9 mouse cellular contexts compared by ENCODE assay signal in the genomic region with DNA sequence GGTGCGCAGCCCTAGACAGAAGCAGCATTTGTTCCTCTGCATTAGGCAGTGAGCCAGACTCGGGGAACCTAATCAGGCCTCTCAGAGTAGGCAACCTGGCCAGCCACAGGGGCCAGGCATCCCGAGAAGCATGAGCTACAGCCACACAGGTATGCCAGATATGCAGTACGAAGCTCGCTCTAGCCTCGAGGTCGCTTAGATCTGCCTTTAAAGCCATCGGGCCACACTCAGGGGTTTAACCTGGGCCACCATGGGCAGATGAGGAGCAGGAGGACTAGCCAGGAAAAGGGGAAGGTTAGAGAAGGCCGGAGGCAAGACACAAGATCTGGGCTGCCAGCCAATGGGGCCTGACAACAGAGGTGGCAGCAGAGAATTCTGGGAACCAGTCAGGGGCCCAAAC. TPM values are rescaled to one million over a fixed set of nuclear protein-coding genes. Genes with fewer than 3 reads are reported as not detected.
DNase-seq lines count a peak whose midpoint lies in the region; ATAC-seq and TF ChIP-seq lines count a peak whose summit lies in the region.
"Had no signal": no experiment of that assay in that cellular context is flagged by ENCODE, and none has a peak within 500 bp of the region (broad histone marks: within the 10 kb centered on the region; RNA-seq: fewer than 3 reads in every experiment).

No protein-coding gene starts in this region.

- H3K9ac ChIP-seq in heart, embryonic 16.5 days (ENCODE audit: low read length): no peak overlapping the region; the same call in 1 of the 2 replicates
- H3K9ac ChIP-seq: midbrain, embryonic 12.5 days had no signal

- DNase-seq in left cerebral cortex, postnatal 4 days: peak; percentile 47
- no peak for DNase-seq in left cerebral cortex, adult 8-10 months (ENCODE audit: low spot score in 2 of 2)
- DNase-seq in cerebellum, postnatal 10 days: peak; percentile 73 to 80
- no peak for DNase-seq in urinary bladder, adult 18-20 months (ENCODE audit: low spot score in 2 of 2)
- DNase-seq in midbrain, embryonic 10.5 days (ENCODE audit: low spot score): no peak

- no peak overlapping the region for H3K4me3 ChIP-seq in heart, embryonic 16.5 days (ENCODE audit: low read length)
- H3K4me3 ChIP-seq in olfactory bulb, adult 2 months (ENCODE audit: insufficient read depth, low read depth, low read length): no peak overlapping the region
- no peak overlapping the region for H3K4me3 ChIP-seq in midbrain, embryonic 10.5 days
- H3K4me3 ChIP-seq: midbrain, embryonic 12.5 days had no signal

- H3K9me3 ChIP-seq in heart, embryonic 16.5 days (replicated peaks; ENCODE audit: control insufficient read depth, low read length): no peaks in the 10 kb centered on the region
- H3K9me3 ChIP-seq in midbrain, embryonic 10.5 days (replicated peaks): no peaks in the 10 kb centered on the region
- H3K9me3 ChIP-seq: midbrain, embryonic 12.5 days had no signal

- H3K36me3 ChIP-seq in heart, embryonic 16.5 days (ENCODE audit: control insufficient read depth, insufficient read depth): peaks cover 3% of the 10 kb centered on the region; the same call in 1 of the 2 replicates
- peaks cover 48% of the 10 kb centered on the region for H3K36me3 ChIP-seq in midbrain, embryonic 10.5 days

- 36% methylated on average over 9 of the region's 9 CpGs for WGBS in heart, embryonic 16.5 days
- WGBS in olfactory bulb, adult 2 months: 79% methylated on average over 9 of the region's 9 CpGs
- 91% methylated on average over 9 of the region's 9 CpGs for WGBS in midbrain, embryonic 10.5 days

- H3K4me2 ChIP-seq in heart, embryonic 16.5 days (ENCODE audit: low read depth, low read length): no peak overlapping the region
- H3K4me2 ChIP-seq: midbrain, embryonic 12.5 days had no signal

- peak; percentile 52 for ATAC-seq in heart, embryonic 16.5 days (replicated peaks; ENCODE audit: extremely low read depth, insufficient read depth, low FRiP score)
- no peak for ATAC-seq in activated CD4-positive, CD25-positive, alpha-beta regulatory T cell, adult 4 months

- no peaks in the 10 kb centered on the region for H3K27me3 ChIP-seq in heart, embryonic 16.5 days (ENCODE audit: control insufficient read depth, insufficient read depth, low read length)
- no peaks in the 10 kb centered on the region for H3K27me3 ChIP-seq in midbrain, embryonic 10.5 days (ENCODE audit: low read depth, poor library complexity, severe bottlenecking)
- H3K27me3 ChIP-seq: midbrain, embryonic 12.5 days had no signal

- TF ChIP-seq CTCF in olfactory bulb, adult 2 months (IDR thresholded peaks at IDR 0.05; ENCODE audit: insufficient read depth, low read depth, low read length): no peak

- peaks cover 63% of the 10 kb centered on the region for H3K4me1 ChIP-seq in heart, embryonic 16.5 days (ENCODE audit: control insufficient read depth, insufficient read depth, low read length)
- peaks cover 53% of the 10 kb centered on the region for H3K4me1 ChIP-seq in olfactory bulb, adult 2 months (ENCODE audit: control insufficient read depth, insufficient read depth, low read length)
- H3K4me1 ChIP-seq in midbrain, embryonic 10.5 days: peaks cover 13% of the 10 kb centered on the region

- peak overlapping the region; percentile 74 for H3K27ac ChIP-seq in heart, embryonic 16.5 days (ENCODE audit: low read length)
- no peak overlapping the region for H3K27ac ChIP-seq in olfactory bulb, adult 2 months (ENCODE audit: insufficient read depth, low read depth, low read length)
- no peak overlapping the region for H3K27ac ChIP-seq in midbrain, embryonic 10.5 days (replicated peaks)
- H3K27ac ChIP-seq: midbrain, embryonic 12.5 days had no signal

- 0 out of 2 replicates have a peak, but pooled peaks have one; percentile 19 for TF ChIP-seq POLR2A in olfactory bulb, adult 2 months (IDR thresholded peaks at IDR 0.05; ENCODE audit: insufficient read depth, low read depth, low read length)

- intact Hi-C loops in left cerebral cortex, postnatal 4 days (cut with DNase I): loop anchor here (10.0 kb wide), 1 partner anchor 187 kb away; no protein-coding TSS in a partner anchor

RNA-seq across cellular contexts. Expression of gene Xpnpep1, which starts 22.1 kb away (rescaled TPM):
- 100 to 1,000 TPM; 123 to 124 TPM for total RNA-seq in left cerebral cortex, postnatal 4 days (2021)
- 10 to 100 TPM; 59.6 to 74.9 (median 68.6) TPM for total RNA-seq in left cerebral cortex, adult 8-10 months (2022)
- polyA plus RNA-seq in heart, embryonic 16.5 days (2015; fragmentation: Nextera tagmentation; extraction: Ambion mirVana): 128 and 137 TPM in 2 replicates
- polyA plus RNA-seq in olfactory bulb, adult 2 months (2012; ENCODE audit: insufficient read depth, insufficient read length, low replicate concordance, missing spikeins): not detected in 2 replicates
- polyA plus RNA-seq in activated CD4-positive, CD25-positive, alpha-beta regulatory T cell, adult 4 months (2017; shearing (Covaris generic)): 10 to 100 TPM; 56.2 to 64.9 TPM
- 147 and 150 TPM in 2 replicates for polyA plus RNA-seq in midbrain, embryonic 10.5 days (2016; fragmentation: Nextera tagmentation; extraction: Ambion mirVana)

Comparison
In these comparisons a context has a peak if more than half of its experiments do, and no peak if none do; other contexts are left out.
1. DNase-seq: peak in left cerebral cortex, postnatal 4 days (single experiment) and cerebellum, postnatal 10 days (2 of 2); none in left cerebral cortex, adult 8-10 months (0 of 2), urinary bladder, adult 18-20 months (0 of 2) and midbrain, embryonic 10.5 days (single experiment).